Mouse (Mus musculus): ENCODE measurements around the gene Zfp330. TPM values are rescaled to one million over a fixed set of nuclear protein-coding genes. Genes with fewer than 3 reads are reported as not detected.

Gene Zfp330
- total and polyA plus RNA-seq, 3 experiments, result 77.5 to 105 (median 83.4) TPM

- Histone ChIP-seq H3K36me3 (replicated peaks in 1 of 2; ENCODE audit: control insufficient read depth in 1 of 2, insufficient read depth in 1 of 2, low read length in 1 of 2) (peaks cover 18 to 19% of the 10 kb centered on the region in 2 experiments), H3K9me3 (replicated peaks; ENCODE audit: low read length) (peaks cover 11% of the 10 kb centered on the region), H3K4me1 (ENCODE audit: control insufficient read depth in 1 of 2, insufficient read depth in 2 of 2) (peaks cover 0 to 2% of the 10 kb centered on the region in 2 experiments; a peak in 1 of 4 replicates), H3K79me2 (replicated peaks; ENCODE audit: control insufficient read depth, extremely low read depth, insufficient read depth, poor library complexity, severe bottlenecking) (peaks cover 38% of the 10 kb centered on the region), H3K9ac (ENCODE audit: insufficient read depth, low read depth) (peak overlapping the region; percentile 88), H3K27ac (ENCODE audit: insufficient read depth, low read depth) (peak overlapping the region; percentile 53; the same call in 1 of the 2 replicates), H3K4me2 (ENCODE audit: insufficient read depth, low read depth, poor library complexity, severe bottlenecking) (no peak overlapping the region), H3K27me3 (replicated peaks) (no peaks in the 10 kb centered on the region), H3K4me3 (replicated peaks in 1 of 3; ENCODE audit: low read depth in 2 of 3, low read length in 2 of 3, poor library complexity in 1 of 3) (peak overlapping the region; percentile 54 to 73 (median 63))
- in situ Hi-C loops (cut with MboI; ENCODE audit: low pct_ligation_motif_present, low pct_unique_long_range_greater_than_20kb, low sequenced_read_pairs), result no loop called here
- peak; percentile 89 for DNase-seq (ENCODE audit: extremely low read depth)
- dilution Hi-C loops (cut with MboI; ENCODE audit: extremely low pct_ligation_motif_present, extremely low pct_unique_long_range_greater_than_20kb, low sequenced_read_pairs), result no loop called here
- no peak for TF ChIP-seq CHD2 (IDR thresholded peaks at IDR 0.05; ENCODE audit: low read length)
- no peak for TF ChIP-seq ZNF384 (IDR thresholded peaks at IDR 0.05; ENCODE audit: low read depth, low read length)
- TF ChIP-seq RAD21 (IDR thresholded peaks at IDR 0.05; ENCODE audit: low read depth, low read length), result no peak
- no peak for TF ChIP-seq POLR2AphosphoS2 (IDR thresholded peaks at IDR 0.05; ENCODE audit: low read depth, low read length)
- TF ChIP-seq MEF2A (IDR thresholded peaks at IDR 0.05; ENCODE audit: borderline replicate concordance, low read depth, low read length), result no peak
- TF ChIP-seq USF2 (conservative IDR thresholded peaks at IDR 0.05; ENCODE audit: low read depth, low read length), result no peak
- TF ChIP-seq USF1 (IDR thresholded peaks at IDR 0.05; ENCODE audit: low read depth, low read length), result no peak
- TF ChIP-seq SMC3 (IDR thresholded peaks at IDR 0.05; ENCODE audit: low read depth, low read length), result no peak
- peak; percentile 69; the same call in 1 of the 2 replicates for TF ChIP-seq TCF12 (IDR thresholded peaks at IDR 0.05; ENCODE audit: low read depth, low read length)
- TF ChIP-seq UBTF (IDR thresholded peaks at IDR 0.05; ENCODE audit: low read depth, low read length), result no peak
- no peak for TF ChIP-seq PAX5 (IDR thresholded peaks at IDR 0.05; ENCODE audit: low read length)
- no peak for TF ChIP-seq JUN (IDR thresholded peaks at IDR 0.05; ENCODE audit: insufficient read depth, low read depth, low read length)
- TF ChIP-seq NRF1 (IDR thresholded peaks at IDR 0.05; ENCODE audit: low read depth, low read length), result peak; percentile 83
- no peak for TF ChIP-seq ZKSCAN1 (IDR thresholded peaks at IDR 0.05; ENCODE audit: borderline replicate concordance, low read depth, low read length)
- no peak for TF ChIP-seq MAZ (IDR thresholded peaks at IDR 0.05; ENCODE audit: low read depth, low read length)
- peak; percentile 55; the same call in 1 of the 2 replicates for TF ChIP-seq HCFC1 (IDR thresholded peaks at IDR 0.05; ENCODE audit: low read depth, low read length)
- TF ChIP-seq ZC3H11A (IDR thresholded peaks at IDR 0.05; ENCODE audit: low read depth, low read length), result no peak
- 0 out of 2 replicates have a peak, but pooled peaks have one; percentile 24 for TF ChIP-seq MAX (IDR thresholded peaks at IDR 0.05; ENCODE audit: low read length)
- TF ChIP-seq NELFE (IDR thresholded peaks at IDR 0.05; ENCODE audit: low read depth, low read length), result peak; percentile 66; the same call in 1 of the 2 replicates
- TF ChIP-seq ZMIZ1 (IDR thresholded peaks at IDR 0.05; ENCODE audit: low read depth, low read length), result no peak; the same call in 1 of the 2 replicates
- peak; percentile 96 for TF ChIP-seq TBP (conservative IDR thresholded peaks at IDR 0.05; ENCODE audit: low read depth, low read length)
- TF ChIP-seq E2F4 (IDR thresholded peaks at IDR 0.05; ENCODE audit: insufficient replicate concordance, low read depth, low read length), result no peak
- TF ChIP-seq POLR2A (IDR thresholded peaks at IDR 0.05; ENCODE audit: low read depth, low read length), result peak; percentile 71
- TF ChIP-seq IRF4 (IDR thresholded peaks at IDR 0.05; ENCODE audit: low read depth, low read length), result no peak
- peak; percentile 93 for TF ChIP-seq BHLHE40 (IDR thresholded peaks at IDR 0.05; ENCODE audit: low read depth, low read length)
- TF ChIP-seq JUND (conservative IDR thresholded peaks at IDR 0.05; ENCODE audit: low read depth, low read length), result no peak
- TF ChIP-seq CHD1 (IDR thresholded peaks at IDR 0.05; ENCODE audit: low read depth, low read length), result no peak
- TF ChIP-seq ELF1 (IDR thresholded peaks at IDR 0.05; ENCODE audit: low read depth, low read length), result peak; percentile 79
- TF ChIP-seq GABPA (IDR thresholded peaks at IDR 0.05; ENCODE audit: insufficient replicate concordance, low read depth, low read length), result no peak
- no peak for TF ChIP-seq CTCF (conservative IDR thresholded peaks at IDR 0.05 in 1 of 2, IDR thresholded peaks at IDR 0.05 in 1 of 2; ENCODE audit: low read depth in 2 of 2, low read length in 2 of 2)
- TF ChIP-seq RCOR1 (conservative IDR thresholded peaks at IDR 0.05; ENCODE audit: low read depth, low read length), result no peak
- 0 out of 2 replicates have a peak, but pooled peaks have one; percentile 20 for TF ChIP-seq SIN3A (IDR thresholded peaks at IDR 0.05; ENCODE audit: low read length)
- 0 out of 2 replicates have a peak, but pooled peaks have one; percentile 25 for TF ChIP-seq ETS1 (conservative IDR thresholded peaks at IDR 0.05; ENCODE audit: low read depth, low read length)
- TF ChIP-seq KAT2A (IDR thresholded peaks at IDR 0.05; ENCODE audit: insufficient replicate concordance, low read length), result no peak
Observed at GRCm38 (mm10) chr8:82754946-82755345, 19.0 kb downstream of the Zfp330 start.

Measured in CH12.LX (cell line).